Mouse (Mus musculus) hindbrain, embryonic 11.5 days (tissue): Measurements from ENCODE around the gene Ndufa5. TPM values are rescaled to one million over a fixed set of nuclear protein-coding genes. Genes with fewer than 3 reads are reported as not detected.

Experiments used
- ATAC-seq: fragments of 200-750 bp; cut with Nextera tagmentation; 2 replicates; pipeline ENCODE4 v1.8.0; 2017; ENCODE audit warnings: mild to moderate bottlenecking, moderate TSS enrichment, moderate library complexity; ENCODE audit not compliant: low FRiP score
- DNase-seq: peaks from one replicate; pipeline ENCODE4 v3.0.0-alpha.2; 2015; ENCODE audit warnings: low spot score
- H3K27ac ChIP-seq: fragments of 300-500 bp; sonication (generic); 2 replicates; pipeline ENCODE4 v1.5.1; 2014; ENCODE audit warnings: mild to moderate bottlenecking, low read depth, low read length
- H3K27me3 ChIP-seq: fragments of 300-500 bp; sonication (generic); 2 replicates; pipeline ENCODE4 v1.6.1; 2014; ENCODE audit warnings: mild to moderate bottlenecking, low read length, moderate library complexity, mixed read lengths; ENCODE audit not compliant: control insufficient read depth, insufficient read depth
- H3K36me3 ChIP-seq: fragments of 300-500 bp; sonication (generic); 2 replicates; pipeline ENCODE4 v1.6.1; 2014; ENCODE audit warnings: mild to moderate bottlenecking, low read length, moderate library complexity, mixed read lengths; ENCODE audit not compliant: control insufficient read depth, insufficient read depth
- H3K4me1 ChIP-seq: fragments of 300-500 bp; sonication (generic); replicated peaks from 2 replicates; pipeline ENCODE4 v1.6.1; 2014; ENCODE audit warnings: low read length, mixed read lengths; ENCODE audit not compliant: control insufficient read depth, insufficient read depth
- H3K4me2 ChIP-seq: fragments of 300-500 bp; sonication (generic); replicated peaks from 2 replicates; pipeline ENCODE4 v1.6.1; 2014; ENCODE audit warnings: mild to moderate bottlenecking, low read depth, low read length
- H3K4me3 ChIP-seq: fragments of 300-500 bp; sonication (generic); 2 replicates; pipeline ENCODE4 v1.5.1; 2014; ENCODE audit warnings: low read depth, low read length
- H3K9ac ChIP-seq: fragments of 300-500 bp; sonication (generic); 2 replicates; pipeline ENCODE4 v1.6.1; 2014; ENCODE audit warnings: low read depth, low read length
- H3K9me3 ChIP-seq: fragments of 300-500 bp; sonication (generic); 2 replicates; pipeline ENCODE4 v1.6.1; 2016; ENCODE audit warnings: low read length; ENCODE audit not compliant: control insufficient read depth
- WGBS: fragments of 180-500 bp; shearing (Covaris S2); extraction: QIAGEN DNeasy Blood & Tissue Kit; methylation state at CpG from one replicate; pipeline ENCODE4 v1.1.7; 2014; 5-methylcytosine and 5-hydroxymethylcytosine counted together
- polyA plus RNA-seq: library from polyadenylated mRNA; unstranded; fragments of >200 nt; fragmentation: Nextera tagmentation; extraction: Ambion mirVana; gene quantifications from 2 replicates; pipeline ENCODE4 v1.2.1, GENCODE M21; 2014

Ndufa5 gene
- polyA plus RNA-seq, 1 experiment from 2014 or later, result 255 TPM

DNA sequence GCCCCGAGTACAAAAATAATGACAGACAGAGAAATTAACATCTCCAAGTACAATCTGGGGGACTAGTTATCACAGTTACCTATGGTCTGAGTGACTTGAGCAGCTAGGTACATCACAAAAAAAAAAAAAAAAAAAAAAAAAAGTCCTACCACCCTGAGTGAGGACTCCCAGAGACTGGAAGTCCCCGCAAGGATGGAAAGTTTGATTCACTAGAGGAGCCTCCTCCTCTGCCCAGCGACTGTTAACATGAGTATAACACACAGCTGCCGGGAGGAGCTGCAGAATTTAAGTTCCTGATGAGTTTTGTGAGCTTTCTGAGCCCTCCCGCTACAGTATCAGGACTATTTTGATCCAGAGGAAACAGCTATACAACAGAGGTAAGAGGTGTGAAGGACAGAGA, 41.3 kb downstream of the Ndufa5 start:
- no peaks in the 10 kb centered on the region for H3K27me3 ChIP-seq
- no peaks in the 10 kb centered on the region for H3K4me1 ChIP-seq
- H3K4me3 ChIP-seq, result no peak overlapping the region
- H3K9ac ChIP-seq, result no peak overlapping the region
- 76% methylated on average over 5 of the region's 5 CpGs for WGBS
- ATAC-seq (no peak), DNase-seq (no peak)
- no peaks in the 10 kb centered on the region for H3K36me3 ChIP-seq
- H3K9me3 ChIP-seq, result no peaks in the 10 kb centered on the region
- H3K27ac ChIP-seq, result no peak overlapping the region
- no peak overlapping the region for H3K4me2 ChIP-seq

DNA sequence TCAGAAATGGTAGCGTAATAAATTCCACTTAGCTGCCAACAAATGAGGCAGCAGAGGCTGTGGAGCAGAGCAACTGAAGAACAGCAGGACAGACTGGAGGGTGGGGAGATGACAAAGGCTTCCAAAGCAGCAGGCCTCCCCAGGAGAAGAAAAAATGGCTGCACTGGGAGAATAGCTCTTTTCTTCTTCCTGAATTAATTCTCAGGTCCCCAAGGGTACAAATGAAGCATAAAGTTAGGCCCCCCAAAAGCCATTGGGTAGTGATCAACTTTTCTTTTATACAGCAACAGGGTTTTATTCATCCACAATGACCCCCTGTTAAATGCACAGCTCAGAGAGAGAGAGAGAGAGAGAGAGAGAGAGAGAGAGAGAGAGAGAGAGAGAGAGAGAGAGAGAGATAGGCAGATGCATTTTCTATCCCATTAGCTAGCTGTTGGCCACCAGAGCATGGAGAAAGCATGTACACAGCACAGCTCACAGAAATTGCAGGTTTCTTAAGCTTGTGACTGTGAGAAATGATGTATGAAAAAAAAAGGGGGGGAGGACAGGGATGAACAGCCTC, 57.2 kb downstream of the Ndufa5 start:
- Histone ChIP-seq H3K4me2 (no peak overlapping the region), H3K4me3 (no peak overlapping the region), H3K9ac (no peak overlapping the region), H3K27me3 (no peaks in the 10 kb centered on the region), H3K9me3 (no peaks in the 10 kb centered on the region), H3K4me1 (no peaks in the 10 kb centered on the region), H3K27ac (no peak overlapping the region), H3K36me3 (no peaks in the 10 kb centered on the region)
- peak; percentile 16 for DNase-seq
- peak; percentile 86 for ATAC-seq
- WGBS, result 41% methylated on average over 1 of the region's 1 CpGs

- H3K9me3 ChIP-seq, result no peaks in the 10 kb centered on the region
- no peak overlapping the region for H3K4me3 ChIP-seq
- H3K36me3 ChIP-seq, result no peaks in the 10 kb centered on the region
- H3K27ac ChIP-seq, result no peak overlapping the region
- H3K9ac ChIP-seq, result no peak overlapping the region
- H3K4me1 ChIP-seq, result no peaks in the 10 kb centered on the region
- H3K4me2 ChIP-seq, result no peak overlapping the region
- H3K27me3 ChIP-seq, result no peaks in the 10 kb centered on the region
- DNase-seq (no peak), ATAC-seq (no peak)
- 84% methylated on average over 2 of the region's 2 CpGs for WGBS
Measured at GRCm38 (mm10) chr6:24470135-24470534, 57.7 kb downstream of the Ndufa5 start.

Other genes starting within 250 kb of the Ndufa5 start
- 1.4 and 2.6 TPM in 2 replicates for gene Iqub, start 12.9 kb downstream of the Ndufa5 start, polyA plus RNA-seq
- not detected in 2 replicates for gene Asb15, start 131 bp upstream of the Ndufa5 start, polyA plus RNA-seq
- gene Lmod2, start 69.7 kb upstream of the Ndufa5 start, polyA plus RNA-seq, result 0.07 TPM in 1 of 2 replicates, not detected in the other
- gene Wasl, start 137.0 kb upstream of the Ndufa5 start, polyA plus RNA-seq, result 52.4 and 62.1 TPM in 2 replicates
- not detected in 2 replicates for gene Hyal6, start 205.2 kb upstream of the Ndufa5 start, polyA plus RNA-seq
- gene Hyal4, start 220.3 kb upstream of the Ndufa5 start, polyA plus RNA-seq, result not detected in 2 replicates